Mouse (Mus musculus) hematopoietic multipotent progenitor cell, adult 10-12 weeks (in vitro differentiated cells): ENCODE measurements around the gene Ppil3. TPM values are rescaled to one million over a fixed set of nuclear protein-coding genes. Genes with fewer than 3 reads are reported as not detected.

Experiments
- polyA plus RNA-seq: library from polyadenylated mRNA; stranded (reverse); fragments of >175 nt; gene quantifications from 2 replicates; pipeline ENCODE4 v1.2.3, GENCODE M21; 2012; ENCODE audit warnings: low replicate concordance

The Ppil3 gene
- 2.8 and 4.9 TPM in 2 replicates for polyA plus RNA-seq

GRCm38 (mm10) chr1:58445143-58445722 lies at the start of gene Ppil3, which contains the start of gene Nif3l1:
Gene Ppil3, minus strand, starts transcription at chr1:58445486.
Gene Nif3l1, plus strand, starts transcription at chr1:58445151.

GRCm38 (mm10) chr1:58423371-58424248 lies 21.7 kb downstream of the Ppil3 start, which contains the start of gene Clk1:
Gene Clk1, minus strand, starts transcription at chr1:58424066.

GRCm38 (mm10) chr1:58392652-58393283 lies 52.5 kb downstream of the Ppil3 start, which contains the start of gene Bzw1:
Gene Bzw1, plus strand, starts transcription at chr1:58392898.

Other genes starting within 250 kb of the Ppil3 start
- gene Aox4, start 235.1 kb downstream of the Ppil3 start, polyA plus RNA-seq, result 0.08 and 0.18 TPM in 2 replicates
- 0.04 and 0.07 TPM in 2 replicates for gene Aox2, start 167.2 kb downstream of the Ppil3 start, polyA plus RNA-seq
- gene Bzw1, start 52.6 kb downstream of the Ppil3 start, polyA plus RNA-seq, result 2.6 and 13.4 TPM in 2 replicates
- 13.8 and 19.6 TPM in 2 replicates for gene Clk1, start 21.4 kb downstream of the Ppil3 start, polyA plus RNA-seq
- 0.64 and 4.4 TPM in 2 replicates for gene Nif3l1, start 335 bp downstream of the Ppil3 start, polyA plus RNA-seq
- 8.3 and 14.8 TPM in 2 replicates for gene Orc2, start 59.6 kb upstream of the Ppil3 start, polyA plus RNA-seq
- 2.1 and 7.2 TPM in 2 replicates for gene Fam126b, start 140.8 kb upstream of the Ppil3 start, polyA plus RNA-seq
- gene Ndufb3, start 140.9 kb upstream of the Ppil3 start, polyA plus RNA-seq, result 2.1 and 5.0 TPM in 2 replicates